Mouse (Mus musculus) hindbrain, postnatal 0 days (tissue): ENCODE measurements around the gene Mymk. TPM values are rescaled to one million over a fixed set of nuclear protein-coding genes. Genes with fewer than 3 reads are reported as not detected.

Source experiments
- ATAC-seq: fragments of 200-750 bp; cut with Nextera tagmentation; 2 replicates; pipeline ENCODE4 v1.8.0; 2017; ENCODE audit warnings: mild to moderate bottlenecking, moderate TSS enrichment, moderate library complexity
- DNase-seq: peaks from one replicate; pipeline ENCODE4 v3.0.0-alpha.2; 2015; ENCODE audit warnings: low spot score
- H3K27ac ChIP-seq: fragments of 300-500 bp; sonication (generic); 2 replicates; pipeline ENCODE4 v1.5.1; 2014; ENCODE audit warnings: mild to moderate bottlenecking
- H3K27me3 ChIP-seq: fragments of 300-500 bp; sonication (generic); 2 replicates; pipeline ENCODE4 v1.6.1; 2014; ENCODE audit warnings: low read length, mixed read lengths; ENCODE audit not compliant: insufficient read depth
- H3K36me3 ChIP-seq: fragments of 300-500 bp; sonication (generic); 2 replicates; pipeline ENCODE4 v1.6.1; 2014; ENCODE audit warnings: low read length, mixed read lengths; ENCODE audit not compliant: insufficient read depth
- H3K4me1 ChIP-seq: fragments of 300-500 bp; sonication (generic); 2 replicates; pipeline ENCODE4 v1.6.1; 2014; ENCODE audit warnings: antibody characterized with exemption, low read length, mixed read lengths; ENCODE audit not compliant: insufficient read depth
- H3K4me2 ChIP-seq: fragments of 300-500 bp; sonication (generic); 2 replicates; pipeline ENCODE4 v1.6.1; 2014; ENCODE audit warnings: low read depth, mild to moderate bottlenecking, low read length, moderate library complexity, mixed read lengths
- H3K4me3 ChIP-seq: fragments of 300-500 bp; sonication (generic); 2 replicates; pipeline ENCODE4 v1.5.1; 2014; ENCODE audit warnings: low read length
- H3K9ac ChIP-seq: fragments of 300-500 bp; sonication (generic); replicated peaks from 2 replicates; pipeline ENCODE4 v1.6.1; 2014; ENCODE audit warnings: mild to moderate bottlenecking, low read length, moderate library complexity, mixed read lengths
- H3K9me3 ChIP-seq: fragments of 300-500 bp; sonication (generic); 2 replicates; pipeline ENCODE4 v1.6.1; 2016; ENCODE audit warnings: low read length, mixed read lengths
- CTCF ChIP-seq: IDR thresholded peaks from 2 replicates; pipeline ENCODE4 v1.5.1; 2016; ENCODE audit warnings: antibody characterized with exemption, control low read depth, low read depth
- WGBS: fragments of 180-500 bp; shearing (Covaris S2); extraction: QIAGEN DNeasy Blood & Tissue Kit; methylation state at CpG from one replicate; pipeline ENCODE4 v1.1.7; 2014; 5-methylcytosine and 5-hydroxymethylcytosine counted together
- polyA plus RNA-seq: library from polyadenylated mRNA; unstranded; fragments of >200 nt; fragmentation: Nextera tagmentation; extraction: Ambion mirVana; gene quantifications from 2 replicates; pipeline ENCODE4 v1.2.1, GENCODE M21; 2015
- total RNA-seq: library from RNA; depleted of rRNA; stranded (reverse); fragments of >200 nt; gene quantifications from 2 replicates; pipeline ENCODE4 v1.2.3, GENCODE M21; 2014

Gene Mymk
- total and polyA plus RNA-seq, 2 experiments from 2014 or later: 0.30 TPM; not detected in 1

- Histone ChIP-seq H3K4me2 (no peak overlapping the region), H3K27ac (no peak overlapping the region), H3K36me3 (no peaks in the 10 kb centered on the region), H3K27me3 (no peaks in the 10 kb centered on the region), H3K4me1 (no peaks in the 10 kb centered on the region), H3K9ac (no peak overlapping the region), H3K4me3 (no peak overlapping the region), H3K9me3 (no peaks in the 10 kb centered on the region)
- DNase-seq (no peak), ATAC-seq (no peak)
- WGBS: 58% methylated on average over 8 of the region's 8 CpGs
- no peak for TF ChIP-seq CTCF
Measured at GRCm38 (mm10) chr2:27042131-27042844, 29.7 kb downstream of the Mymk start.

GRCm38 (mm10) chr2:27039286-27039685 lies 32.7 kb downstream of the Mymk start:
- TF ChIP-seq CTCF: peak; percentile 49
- Histone ChIP-seq H3K27me3 (no peaks in the 10 kb centered on the region), H3K36me3 (no peaks in the 10 kb centered on the region), H3K4me1 (no peaks in the 10 kb centered on the region), H3K27ac (no peak overlapping the region), H3K4me2 (no peak overlapping the region), H3K9me3 (no peaks in the 10 kb centered on the region), H3K9ac (no peak overlapping the region), H3K4me3 (no peak overlapping the region)
- DNase-seq: no peak
- WGBS: 5% methylated on average over 1 of the region's 1 CpGs
- no peak for ATAC-seq

GRCm38 (mm10) chr2:27038596-27038995 lies 33.4 kb downstream of the Mymk start:
- peak; percentile 96 for TF ChIP-seq CTCF
- 6% methylated on average over 3 of the region's 3 CpGs for WGBS
- Histone ChIP-seq H3K9ac (no peak overlapping the region), H3K4me2 (no peak overlapping the region), H3K36me3 (no peaks in the 10 kb centered on the region), H3K27ac (no peak overlapping the region), H3K4me3 (no peak overlapping the region), H3K4me1 (no peaks in the 10 kb centered on the region), H3K27me3 (no peaks in the 10 kb centered on the region), H3K9me3 (no peaks in the 10 kb centered on the region)
- peak; percentile 61 for ATAC-seq
- peak; percentile 88 for DNase-seq

- no peak for ATAC-seq
- H3K27me3 ChIP-seq: no peaks in the 10 kb centered on the region
- no peak for DNase-seq
- no peak overlapping the region for H3K4me3 ChIP-seq
- no peak for TF ChIP-seq CTCF
- H3K27ac ChIP-seq: no peak overlapping the region
- WGBS: 65% methylated on average over 4 of the region's 4 CpGs
- H3K9ac ChIP-seq: no peak overlapping the region
- H3K4me2 ChIP-seq: no peak overlapping the region
- no peaks in the 10 kb centered on the region for H3K9me3 ChIP-seq
- no peaks in the 10 kb centered on the region for H3K4me1 ChIP-seq
- H3K36me3 ChIP-seq: no peaks in the 10 kb centered on the region
Measured at GRCm38 (mm10) chr2:27037008-27037407, 35.0 kb downstream of the Mymk start.

- Histone ChIP-seq H3K9me3 (no peaks in the 10 kb centered on the region), H3K4me2 (no peak overlapping the region), H3K27ac (no peak overlapping the region), H3K9ac (no peak overlapping the region), H3K4me1 (no peaks in the 10 kb centered on the region), H3K4me3 (no peak overlapping the region), H3K36me3 (no peaks in the 10 kb centered on the region), H3K27me3 (no peaks in the 10 kb centered on the region)
- DNase-seq (no peak), ATAC-seq (no peak)
- 72% methylated on average over 3 of the region's 3 CpGs for WGBS
- TF ChIP-seq CTCF: no peak
Measured at GRCm38 (mm10) chr2:27036003-27036402, 36.0 kb downstream of the Mymk start.

GRCm38 (mm10) chr2:27032361-27032760 lies 39.6 kb downstream of the Mymk start:
- WGBS: 73% methylated on average over 2 of the region's 2 CpGs
- Histone ChIP-seq H3K4me1 (peaks cover 4% of the 10 kb centered on the region), H3K4me3 (no peak overlapping the region), H3K36me3 (no peaks in the 10 kb centered on the region), H3K4me2 (no peak overlapping the region), H3K27me3 (no peaks in the 10 kb centered on the region), H3K9ac (no peak overlapping the region), H3K27ac (no peak overlapping the region), H3K9me3 (no peaks in the 10 kb centered on the region)
- ATAC-seq (no peak), DNase-seq (no peak)
- TF ChIP-seq CTCF: peak; percentile 34

GRCm38 (mm10) chr2:27028437-27029015 lies 43.5 kb downstream of the Mymk start:
- DNase-seq (no peak), ATAC-seq (no peak)
- Histone ChIP-seq H3K27me3 (no peaks in the 10 kb centered on the region), H3K4me2 (peak overlapping the region; percentile 58), H3K36me3 (no peaks in the 10 kb centered on the region), H3K4me1 (peaks cover 12% of the 10 kb centered on the region), H3K9ac (peak overlapping the region; percentile 42), H3K27ac (peak overlapping the region; percentile 71), H3K9me3 (no peaks in the 10 kb centered on the region), H3K4me3 (peak overlapping the region; percentile 34)
- 68% methylated on average over 4 of the region's 4 CpGs for WGBS
- no peak for TF ChIP-seq CTCF
